Comparison of ENCODE assay signal across 10 mouse cellular contexts in the genomic region with DNA sequence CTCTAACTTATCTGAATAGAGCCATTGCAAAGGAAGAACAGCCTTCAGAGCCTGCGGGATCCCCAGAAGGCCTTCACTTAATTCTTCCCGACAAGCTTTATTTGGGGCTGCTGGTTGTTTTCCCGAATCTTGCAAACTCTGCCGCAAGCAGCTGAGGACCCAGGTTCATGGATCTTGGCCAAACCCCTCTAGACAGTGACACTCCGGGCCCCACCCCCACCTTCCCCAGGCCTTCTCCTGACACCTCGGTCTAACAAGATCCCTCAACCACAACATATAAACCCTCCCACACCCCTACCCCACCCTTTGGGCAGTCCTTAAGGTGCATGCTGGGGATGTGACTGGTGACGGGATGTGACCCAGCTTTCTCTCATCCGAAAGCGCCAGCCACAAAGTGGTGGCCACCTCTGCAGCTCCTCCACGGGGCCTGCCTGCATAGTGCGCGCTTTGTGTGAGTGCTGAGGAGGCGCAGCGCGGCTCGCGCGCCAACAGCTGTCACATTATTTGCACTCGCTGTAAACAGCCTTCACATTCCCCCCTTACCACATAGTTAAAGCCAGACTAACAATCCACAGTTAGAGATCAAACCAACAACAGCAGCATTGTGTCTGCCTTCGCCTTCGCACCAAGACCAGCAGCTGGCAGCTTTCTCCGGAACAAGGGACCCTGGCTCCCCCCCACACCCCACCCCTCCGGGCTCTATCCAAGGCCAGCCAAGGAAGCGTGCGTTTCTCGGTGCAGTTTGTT.
DNase-seq lines count a peak whose midpoint lies in the region; ATAC-seq lines count a peak whose summit lies in the region.
"Had no signal": no experiment of that assay in that cellular context is flagged by ENCODE, and none has a peak within 500 bp of the region (broad histone marks: within the 10 kb centered on the region; RNA-seq: fewer than 3 reads in every experiment).

No protein-coding gene starts in this region.

- WGBS in hindbrain, embryonic 16.5 days, result 5% methylated on average over 26 of the region's 26 CpGs
- 4% methylated on average over 21 of the region's 26 CpGs for WGBS in midbrain, embryonic 11.5 days

- H3K36me3 ChIP-seq in hindbrain, embryonic 16.5 days (ENCODE audit: control insufficient read depth, insufficient read depth, low read length), result no peaks in the 10 kb centered on the region
- no peaks in the 10 kb centered on the region for H3K36me3 ChIP-seq in midbrain, embryonic 11.5 days (ENCODE audit: control insufficient read depth, insufficient read depth, low read length)

- H3K27ac ChIP-seq in hindbrain, embryonic 16.5 days (ENCODE audit: low read depth, low read length), result no peak overlapping the region
- peak overlapping the region; percentile 67 for H3K27ac ChIP-seq in midbrain, embryonic 11.5 days (ENCODE audit: low read depth, low read length)

- H3K9ac ChIP-seq in hindbrain, embryonic 16.5 days (ENCODE audit: low read depth, low read length), result peak overlapping the region; percentile 11; the same call in 1 of the 2 replicates
- peak overlapping the region; percentile 38; the same call in 1 of the 2 replicates for H3K9ac ChIP-seq in midbrain, embryonic 11.5 days (ENCODE audit: low read length)

- ATAC-seq in hindbrain, embryonic 16.5 days, result peak; percentile 86
- peak; percentile 79 for ATAC-seq in midbrain, embryonic 11.5 days (ENCODE audit: low FRiP score)
- ATAC-seq in megakaryocyte, adult 5-6 weeks (ENCODE audit: poor library complexity, severe bottlenecking), result no peak

- DNase-seq in embryo, embryonic 10 days (ENCODE audit: low spot score), result peak; percentile 57
- no peak for DNase-seq in embryo, embryonic 9.5 days (ENCODE audit: extremely low spot score)
- peak; percentile 47 for DNase-seq in right cerebral cortex, adult 18-20 months
- DNase-seq in right cerebral cortex, postnatal 14 days, result no peak
- DNase-seq in midbrain, embryonic 11.5 days (ENCODE audit: low spot score, missing footprints), result peak; percentile 93
- DNase-seq in cerebellum, postnatal 4 days (ENCODE audit: low spot score in 2 of 2), result no peak

- no peak overlapping the region for H3K4me3 ChIP-seq in hindbrain, embryonic 16.5 days (ENCODE audit: low read length)
- H3K4me3 ChIP-seq in midbrain, embryonic 11.5 days (ENCODE audit: low read depth, low read length), result no peak overlapping the region
- H3K4me3 ChIP-seq: erythroblast, embryonic 14.5 days had no signal

- H3K27me3 ChIP-seq in hindbrain, embryonic 16.5 days (replicated peaks; ENCODE audit: control insufficient read depth, insufficient read depth, low read length), result peaks cover 20% of the 10 kb centered on the region
- H3K27me3 ChIP-seq in midbrain, embryonic 11.5 days (ENCODE audit: control insufficient read depth, insufficient read depth, low read length), result peaks cover 39% of the 10 kb centered on the region
- H3K27me3 ChIP-seq: CH12.LX had no signal

- no peaks in the 10 kb centered on the region for H3K9me3 ChIP-seq in hindbrain, embryonic 16.5 days (ENCODE audit: control insufficient read depth, low read length)
- no peaks in the 10 kb centered on the region for H3K9me3 ChIP-seq in midbrain, embryonic 11.5 days (ENCODE audit: control insufficient read depth, low read length)

- H3K4me1 ChIP-seq in hindbrain, embryonic 16.5 days (ENCODE audit: control insufficient read depth, insufficient read depth, low read depth, low read length), result peaks cover 36% of the 10 kb centered on the region
- H3K4me1 ChIP-seq in midbrain, embryonic 11.5 days (ENCODE audit: control insufficient read depth, insufficient read depth, low read length), result peaks cover 77% of the 10 kb centered on the region

- peak overlapping the region; percentile 44 for H3K4me2 ChIP-seq in hindbrain, embryonic 16.5 days (ENCODE audit: low read length)
- peak overlapping the region; percentile 29 for H3K4me2 ChIP-seq in midbrain, embryonic 11.5 days

Comparison
In these comparisons a context has a peak if more than half of its experiments do, and no peak if none do; other contexts are left out.
1. DNase-seq: peak in embryo, embryonic 10 days (single experiment), right cerebral cortex, adult 18-20 months (single experiment) and midbrain, embryonic 11.5 days (single experiment); none in embryo, embryonic 9.5 days (single experiment), right cerebral cortex, postnatal 14 days (single experiment) and cerebellum, postnatal 4 days (0 of 2).